Mouse (Mus musculus) lung, postnatal 14 days (tissue): ENCODE results near the gene Reep1.

Experiments used
- DNase-seq: peaks from one replicate; pipeline ENCODE4 v3.0.0; 2021

Reep1 gene

DNA sequence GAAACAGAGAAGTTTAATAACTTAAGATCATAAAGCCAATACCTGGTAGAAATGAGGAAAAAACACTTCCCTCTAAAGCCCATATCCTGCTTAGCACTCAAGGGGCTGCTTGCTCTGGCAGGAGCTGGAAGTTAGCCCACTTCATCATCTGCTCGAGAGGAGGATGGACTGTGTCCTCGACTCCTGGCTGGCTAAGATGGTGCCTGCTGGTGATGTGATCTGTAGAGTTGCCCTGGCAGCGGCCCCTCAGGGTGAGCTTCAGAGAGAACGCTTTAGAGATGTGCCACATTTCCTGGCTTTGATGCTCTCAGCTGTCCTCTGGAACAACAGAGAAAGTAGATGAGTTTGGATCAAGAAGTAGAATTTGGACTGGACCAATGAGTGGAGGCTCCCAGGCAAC lies 31.2 kb downstream of the Reep1 start:
- DNase-seq: no peak

DNA sequence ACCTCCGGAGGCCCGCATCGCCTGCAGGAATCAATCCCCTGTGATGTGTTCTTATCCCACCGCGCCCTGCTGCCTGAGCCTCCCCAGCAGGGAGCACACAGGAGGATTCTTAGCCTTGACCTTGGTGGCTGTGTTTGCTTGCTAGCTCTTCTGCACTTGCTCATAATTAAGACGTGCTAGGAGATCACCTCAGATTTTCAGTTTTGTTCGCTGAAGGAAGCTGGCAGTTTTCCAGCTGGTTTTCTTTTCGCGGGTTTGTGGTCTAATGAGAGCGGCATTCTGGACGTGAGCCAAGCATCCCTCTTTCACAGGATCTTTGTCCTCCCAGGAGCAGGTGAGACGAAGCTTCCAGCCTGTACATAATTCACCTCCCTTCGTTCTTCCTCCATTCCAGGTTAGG lies 33.6 kb downstream of the Reep1 start:
- no peak for DNase-seq

DNA sequence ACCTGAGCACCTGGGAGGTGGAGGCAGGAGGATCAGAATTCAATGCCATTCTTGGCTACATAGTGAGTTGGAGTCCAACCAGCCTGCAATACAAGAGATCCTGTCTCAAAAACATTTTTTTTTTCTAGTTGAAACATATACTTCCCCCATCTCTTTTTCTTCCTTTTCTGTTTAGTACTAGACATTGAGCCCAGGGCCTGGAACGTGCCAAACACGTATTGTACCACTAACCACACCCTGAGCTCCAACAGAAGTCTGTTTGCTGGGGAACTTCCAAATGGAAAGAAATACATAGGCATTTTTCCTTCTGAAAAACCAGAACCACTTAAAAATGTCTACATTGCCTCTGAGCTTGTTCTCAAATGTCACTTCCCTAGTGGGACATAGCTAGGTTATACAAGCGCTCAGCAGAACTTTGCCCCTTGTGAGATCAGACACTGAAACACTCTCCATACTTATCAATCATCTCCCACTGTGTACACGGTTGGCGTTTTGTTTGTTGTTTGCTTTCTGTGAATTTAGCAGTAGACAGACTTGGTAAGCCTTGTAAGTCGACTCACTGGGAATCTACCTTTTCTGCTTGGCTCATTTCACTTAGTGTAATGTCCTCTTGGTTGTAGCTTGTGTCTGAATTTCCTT lies 34.8 kb downstream of the Reep1 start:
- no peak for DNase-seq

DNA sequence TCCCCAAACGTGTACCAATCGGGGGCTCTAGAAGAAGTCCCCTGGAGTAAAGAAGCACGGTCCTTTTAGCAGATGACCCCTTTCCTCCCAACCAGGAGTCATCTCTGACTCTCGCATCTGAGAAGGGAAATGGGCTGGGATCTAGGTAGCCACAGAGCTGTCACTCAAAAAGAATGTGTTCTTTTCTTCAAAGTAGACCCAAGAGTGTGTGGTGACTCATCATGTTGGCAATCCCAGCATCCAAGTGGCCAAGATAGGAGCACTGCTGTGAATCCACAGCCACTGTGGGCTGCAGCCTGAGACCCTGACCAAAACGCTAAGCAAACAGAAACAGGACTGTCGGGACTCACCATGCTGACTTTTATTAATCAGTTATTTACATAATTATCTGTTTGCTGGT lies 37.6 kb downstream of the Reep1 start:
- DNase-seq: no peak

DNA sequence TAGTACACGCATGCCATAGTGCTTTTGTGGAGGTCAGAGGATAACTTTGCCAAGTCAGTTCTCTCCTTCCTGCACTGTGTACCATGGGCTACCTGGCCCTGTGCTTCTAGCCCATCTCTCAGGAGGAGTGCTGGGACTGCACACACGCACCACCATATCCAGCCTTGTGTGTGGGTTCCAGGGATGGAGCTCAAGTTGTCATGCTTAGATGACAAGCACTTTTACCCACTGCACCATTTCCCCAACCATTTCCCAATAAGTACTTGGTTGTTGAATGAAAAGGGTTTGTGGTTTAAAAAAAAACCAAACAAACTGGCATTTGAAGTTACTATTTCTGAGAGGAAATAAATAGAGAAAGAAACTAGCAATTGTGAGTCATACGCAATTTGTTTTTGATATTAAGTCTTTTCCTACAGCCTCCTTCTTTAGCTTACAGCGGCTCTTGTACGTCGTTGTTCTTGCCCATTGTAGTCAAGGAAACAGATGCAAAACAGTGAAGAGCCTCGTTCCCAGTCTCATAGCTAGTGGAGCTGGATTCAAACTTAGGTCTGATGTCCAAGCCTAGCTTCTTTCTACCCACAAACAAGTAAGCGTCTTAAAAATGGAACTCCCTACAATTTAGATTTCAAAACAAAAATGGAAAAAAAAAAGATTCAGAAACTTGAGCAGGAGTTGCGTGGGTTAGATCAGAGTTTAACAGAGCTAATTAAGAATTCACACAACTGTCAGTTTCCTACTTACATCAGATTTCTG lies 38.3 kb downstream of the Reep1 start:
- no peak for DNase-seq

DNA sequence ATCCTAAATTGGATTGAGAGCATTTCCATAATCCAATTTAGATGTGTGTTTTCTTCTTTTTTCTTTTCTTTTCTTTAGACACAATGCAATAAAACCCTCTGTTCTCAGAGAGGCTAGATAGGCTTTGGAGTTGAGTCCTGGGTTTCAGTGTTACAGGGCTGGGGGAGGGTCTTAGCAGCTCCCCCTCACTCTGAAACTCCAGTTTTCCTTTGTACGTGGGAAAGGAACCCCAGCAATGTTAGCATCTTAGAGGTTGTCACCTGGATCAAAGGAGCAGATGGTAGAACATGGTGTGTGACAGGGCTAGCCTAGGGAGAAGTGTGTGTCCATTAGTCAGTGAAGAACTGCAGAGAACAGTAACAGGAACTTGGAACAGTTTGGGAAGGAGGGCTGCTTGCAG lies 38.9 kb downstream of the Reep1 start:
- DNase-seq: no peak

DNA sequence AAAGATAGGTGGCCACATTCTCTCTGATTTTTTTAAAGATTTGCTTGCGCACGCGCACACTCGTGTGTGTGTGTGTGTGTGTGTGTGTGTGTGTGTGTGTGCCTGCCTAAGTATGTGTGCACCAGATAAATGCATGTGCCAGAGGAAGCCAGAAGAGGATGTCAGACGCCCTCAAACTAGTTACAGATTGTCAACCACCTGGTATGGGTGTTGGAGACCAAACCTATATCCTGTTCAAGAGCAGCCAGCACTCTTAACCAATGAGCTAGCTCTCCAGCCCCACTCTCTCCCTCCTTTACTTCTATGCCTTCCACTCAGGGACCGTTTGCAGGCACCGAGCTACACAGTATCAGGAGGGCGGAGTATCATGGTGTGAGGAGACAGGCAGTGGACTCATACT lies 39.5 kb downstream of the Reep1 start:
- no peak for DNase-seq

DNA sequence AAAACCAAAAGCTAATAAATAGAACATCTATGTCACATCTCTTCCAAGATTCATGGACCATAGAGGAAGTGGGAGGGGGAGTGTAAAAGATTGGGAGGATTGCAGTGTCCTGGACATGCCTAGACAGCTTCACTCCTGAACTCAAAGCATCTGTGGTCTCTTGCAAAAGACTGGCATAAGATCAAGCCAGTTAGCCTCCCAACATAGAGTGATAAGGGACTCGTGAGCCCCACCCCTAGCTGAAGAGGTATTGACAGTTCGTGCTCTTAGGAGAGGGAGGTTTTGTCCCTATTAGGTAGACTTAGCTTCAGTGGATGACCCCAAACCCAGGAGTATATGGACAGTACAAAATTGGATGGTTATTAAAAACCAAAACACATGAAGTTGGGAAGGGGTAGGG lies 44.2 kb downstream of the Reep1 start:
- no peak for DNase-seq

DNA sequence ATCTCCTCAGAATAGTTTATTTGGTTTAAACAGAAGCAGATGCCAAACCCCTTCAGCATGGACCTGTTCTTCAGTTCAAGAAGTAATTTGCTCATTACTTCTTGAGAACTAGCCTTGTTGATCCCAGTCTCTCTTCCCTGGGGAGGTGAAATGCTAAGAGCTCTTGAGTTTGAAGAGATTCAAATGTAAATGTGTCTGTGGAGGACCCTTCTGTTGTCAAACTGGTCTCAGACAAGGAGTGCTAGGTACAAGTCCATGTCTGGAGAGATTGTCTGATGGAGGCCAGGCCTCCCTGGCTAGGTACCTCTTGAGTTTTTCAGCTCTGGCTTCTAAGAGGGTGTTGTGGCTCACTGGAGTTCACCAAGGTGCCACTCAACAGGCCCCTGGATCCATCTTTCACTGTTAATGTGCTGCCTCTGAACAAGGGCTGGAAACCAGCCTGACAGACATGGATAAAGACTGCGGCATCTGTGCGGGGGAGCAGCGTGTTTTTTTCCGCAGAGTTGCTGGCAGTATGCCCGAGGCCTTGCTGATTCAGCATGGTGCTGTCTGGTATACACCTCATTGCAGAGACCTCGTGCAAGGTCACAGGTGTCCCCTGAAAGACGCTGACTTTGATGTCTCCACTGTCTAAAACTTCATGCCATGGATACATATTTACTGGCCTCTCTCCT lies 45.6 kb downstream of the Reep1 start:
- DNase-seq: no peak

DNA sequence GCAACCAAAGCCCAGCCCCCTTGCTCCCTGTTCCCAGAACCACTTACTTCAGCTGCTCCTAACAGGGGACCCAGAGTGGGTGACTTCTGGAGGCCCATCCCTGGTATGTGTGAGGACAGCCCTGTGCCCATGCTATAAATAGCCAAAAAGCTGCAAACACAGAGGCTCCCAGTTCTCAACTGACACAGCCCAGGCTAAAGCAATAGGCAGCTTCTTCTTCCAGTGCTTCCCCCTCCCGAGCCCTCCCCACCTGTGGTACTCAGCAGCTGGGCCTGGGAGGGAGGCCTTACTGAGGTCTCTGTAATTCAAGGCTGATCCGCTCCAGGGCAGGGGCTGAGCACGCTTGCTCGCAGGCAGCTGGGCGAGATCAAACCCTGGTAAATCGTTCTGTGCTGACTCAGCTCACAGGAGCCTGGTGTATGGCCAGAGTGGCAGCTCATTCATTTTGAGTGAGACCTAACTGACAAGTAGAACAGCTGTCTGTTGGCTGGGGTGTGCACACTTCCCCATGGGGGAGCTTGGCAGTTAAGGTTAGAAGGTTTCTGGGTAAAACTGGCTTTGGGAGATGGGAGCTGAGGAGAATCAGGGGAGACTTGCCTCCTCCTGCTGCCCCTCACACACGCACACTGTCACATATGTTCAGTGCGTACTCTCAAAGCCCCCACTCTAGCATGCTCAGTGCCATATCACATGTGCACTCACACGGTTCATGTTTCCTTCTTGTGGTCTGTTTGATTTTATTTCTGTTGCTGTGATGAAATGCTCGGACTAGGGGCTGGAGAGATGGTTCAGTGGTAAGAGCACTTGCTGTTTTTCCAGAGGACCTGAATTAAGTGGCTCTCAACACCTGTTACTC lies 49.9 kb downstream of the Reep1 start:
- DNase-seq: peak; percentile 43

DNA sequence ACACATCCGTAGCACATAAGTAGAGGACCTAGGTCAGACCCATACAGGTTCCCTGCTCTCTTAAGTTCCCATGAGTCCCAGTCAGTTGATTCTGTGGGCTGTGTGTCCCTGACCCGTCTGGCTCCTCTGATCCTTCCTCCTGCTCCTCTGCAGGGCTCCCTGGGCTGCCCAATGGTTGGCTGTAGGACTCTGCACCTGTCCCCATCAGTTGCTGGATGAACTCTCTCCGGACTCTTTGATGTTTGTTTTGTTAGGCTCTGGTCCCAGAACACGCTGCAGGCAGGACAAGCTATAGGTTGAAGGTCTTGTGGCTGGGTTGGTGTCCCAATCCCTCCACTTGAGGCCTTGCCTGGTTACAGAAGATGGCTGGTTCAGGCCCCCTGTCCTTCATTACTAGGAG lies 51.4 kb downstream of the Reep1 start:
- no peak for DNase-seq

DNA sequence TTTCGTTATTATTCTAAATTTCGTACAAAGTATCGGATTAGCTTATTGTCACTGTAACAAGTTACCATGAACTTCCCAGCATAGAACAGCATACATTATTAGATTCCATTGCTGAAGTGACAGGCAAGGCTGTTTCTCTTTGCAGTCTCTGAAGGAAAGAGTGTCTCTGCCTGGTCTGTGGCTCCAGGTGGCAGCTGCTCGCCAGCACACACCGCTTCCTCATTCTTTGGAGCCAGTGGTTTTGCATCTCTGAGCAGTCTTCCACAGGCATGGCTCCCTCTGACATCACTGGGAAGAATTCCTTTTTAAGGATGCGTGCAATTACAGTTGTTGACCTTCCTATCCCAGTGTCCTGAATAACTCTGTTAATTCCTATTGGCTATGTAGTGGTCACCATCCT lies 52.7 kb downstream of the Reep1 start:
- no peak for DNase-seq

DNA sequence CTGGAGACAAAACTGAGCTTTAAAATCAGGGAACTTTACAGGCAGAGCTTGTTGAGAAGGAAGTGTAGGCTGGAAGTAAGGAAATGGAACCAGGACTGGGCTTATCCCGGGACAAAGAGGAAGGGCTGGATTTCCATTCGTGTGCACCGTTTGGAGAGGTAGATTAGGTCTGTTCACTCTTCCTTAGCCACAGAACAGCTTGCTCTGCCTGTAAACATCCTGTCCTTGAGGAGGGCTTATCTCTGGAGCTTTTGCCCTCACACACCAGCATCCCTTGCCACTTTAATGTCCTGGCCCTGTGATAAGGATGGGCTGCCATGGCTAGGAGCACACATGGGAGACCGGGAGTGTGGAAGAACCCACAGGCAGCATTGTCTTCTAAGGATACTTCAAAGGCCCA lies 60.4 kb downstream of the Reep1 start:
- DNase-seq: no peak

DNA sequence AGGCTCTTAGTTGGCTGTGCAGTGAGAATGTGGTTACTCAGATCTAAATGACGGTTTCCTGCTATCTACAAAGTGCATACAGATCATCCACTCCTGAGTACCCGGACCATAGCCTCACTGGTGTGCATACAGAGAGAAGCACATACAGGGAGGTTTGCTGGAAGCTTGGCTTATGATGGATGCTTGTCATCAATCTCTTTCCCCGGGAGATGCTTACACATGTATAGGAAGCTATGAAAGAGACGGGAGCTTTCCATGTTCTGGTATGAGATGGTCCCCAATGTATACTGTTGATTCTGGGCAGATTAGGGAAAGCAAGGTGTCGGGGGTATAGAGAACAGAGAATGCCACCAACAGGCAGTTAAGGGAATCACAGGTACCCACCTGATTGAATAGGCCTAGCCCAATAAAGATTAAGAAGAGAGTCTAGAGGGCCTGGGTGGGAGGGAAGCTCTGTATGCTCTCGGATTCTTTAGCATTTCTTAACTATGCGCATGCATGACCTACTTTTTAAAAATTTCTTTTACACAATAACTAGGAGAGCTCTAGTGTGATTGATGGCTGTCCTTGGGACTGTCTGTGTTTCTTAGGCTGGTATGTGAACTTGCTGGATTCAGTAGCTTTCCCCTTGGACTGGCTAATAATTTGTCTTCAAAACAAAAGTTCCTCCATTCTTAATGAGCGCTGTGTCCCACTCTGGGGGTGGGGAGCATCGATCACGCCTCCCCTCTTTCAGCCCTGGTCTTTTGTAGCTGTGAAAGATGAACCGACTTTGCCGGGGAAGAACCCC lies 62.7 kb downstream of the Reep1 start:
- no peak for DNase-seq

DNA sequence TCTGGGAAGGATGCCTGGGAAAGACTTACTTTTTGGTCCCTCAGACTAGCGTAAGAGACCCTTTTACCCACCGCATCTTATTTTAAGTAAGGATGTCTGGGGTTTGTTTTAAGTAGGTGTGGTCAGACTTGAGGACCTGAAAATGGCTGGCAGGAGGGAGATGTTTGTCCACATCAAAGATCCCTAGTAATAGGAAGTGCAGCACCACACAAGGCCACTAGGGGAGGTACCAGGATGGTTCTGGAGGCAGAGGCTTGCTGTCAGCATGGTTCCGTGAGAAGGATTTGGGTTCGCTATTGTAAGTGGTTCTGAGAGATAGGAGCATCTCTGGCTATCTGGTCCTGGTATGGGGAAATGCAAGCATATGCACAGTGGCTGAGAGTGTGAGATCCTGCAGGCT lies 63.5 kb downstream of the Reep1 start:
- no peak for DNase-seq

DNA sequence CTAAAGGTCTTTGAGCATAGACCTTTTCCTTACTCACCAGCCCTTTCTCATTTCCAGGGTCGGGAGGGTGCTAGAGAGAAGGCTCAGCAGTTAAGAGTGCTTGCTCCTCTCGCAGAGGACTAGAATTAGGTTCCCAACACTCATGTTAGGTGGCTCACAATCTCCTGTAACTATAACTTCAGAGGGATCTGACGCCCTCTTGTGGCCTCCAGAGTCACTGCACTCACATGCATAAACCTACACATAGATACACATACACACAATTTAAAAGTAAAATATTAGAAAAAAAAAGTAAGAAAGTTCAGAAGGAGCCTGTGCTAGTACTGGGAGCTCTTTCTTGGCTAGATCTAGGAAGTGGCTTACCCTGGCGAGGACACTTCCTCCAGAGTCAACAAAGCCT lies 63.9 kb downstream of the Reep1 start:
- no peak for DNase-seq

DNA sequence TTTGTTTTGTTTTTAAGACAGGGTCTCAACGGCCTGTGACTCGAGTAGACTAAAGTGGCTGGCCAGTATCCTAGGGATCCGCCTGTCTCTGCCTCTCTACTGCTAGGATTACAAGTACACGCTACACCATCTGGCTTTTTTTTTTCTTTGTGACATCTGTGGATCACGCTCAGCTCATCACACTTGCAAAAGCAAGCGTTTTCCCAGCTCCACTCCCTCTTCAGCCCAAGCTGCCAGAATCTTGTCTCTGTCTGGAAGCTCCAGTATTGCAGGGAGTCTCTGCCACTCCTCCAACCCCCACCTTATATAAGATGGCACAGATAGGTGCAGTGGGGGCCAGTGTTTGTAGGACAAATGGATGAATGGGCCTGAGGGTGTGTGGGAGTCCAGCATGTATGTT lies 64.8 kb downstream of the Reep1 start:
- DNase-seq: no peak

DNA sequence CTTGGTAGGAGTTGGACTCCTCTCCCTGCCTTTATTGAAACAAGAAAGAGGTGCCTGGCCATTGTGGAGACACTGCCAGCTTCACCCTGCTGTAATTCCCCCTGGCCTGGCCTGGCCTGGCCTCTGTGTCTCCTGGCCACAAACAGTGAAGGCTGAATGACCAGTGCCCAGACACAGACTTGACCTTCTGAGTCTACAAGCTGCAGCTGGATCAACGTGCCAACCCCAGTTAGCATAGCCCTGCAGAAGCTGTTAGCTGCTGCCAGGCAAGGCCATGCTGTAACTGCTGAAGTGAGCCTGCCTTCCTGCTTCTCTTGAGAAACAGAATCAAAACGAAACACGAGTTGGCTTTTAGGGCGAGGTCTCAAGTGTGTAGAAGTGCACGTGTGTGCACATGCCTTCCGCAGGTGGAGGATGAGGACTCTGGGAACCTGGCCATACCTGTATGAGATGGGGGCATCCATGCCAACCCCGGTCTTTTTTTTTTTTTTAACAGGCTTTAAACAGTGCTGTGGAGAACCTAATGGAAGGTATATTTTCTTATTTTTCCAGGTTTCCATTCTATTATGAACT lies 65.4 kb downstream of the Reep1 start:
- DNase-seq: peak; percentile 5

DNA sequence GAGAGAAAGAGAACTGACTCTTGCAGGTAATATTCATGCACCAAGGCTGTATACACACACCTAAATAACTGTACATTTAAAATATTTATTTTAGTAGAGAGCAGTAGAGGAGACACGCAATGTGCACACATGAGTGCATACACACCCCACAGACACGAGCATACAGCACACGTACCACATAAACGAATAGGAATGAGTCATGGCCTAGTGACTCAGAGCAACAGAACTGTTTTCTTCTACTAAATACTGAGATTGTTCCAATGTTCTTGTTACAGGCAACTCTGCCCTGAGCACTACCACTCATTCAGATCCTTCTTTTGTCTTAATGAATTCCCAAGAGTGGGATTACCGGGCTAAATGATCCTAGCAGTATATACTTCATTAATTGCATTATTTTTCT lies 70.7 kb downstream of the Reep1 start:
- no peak for DNase-seq

DNA sequence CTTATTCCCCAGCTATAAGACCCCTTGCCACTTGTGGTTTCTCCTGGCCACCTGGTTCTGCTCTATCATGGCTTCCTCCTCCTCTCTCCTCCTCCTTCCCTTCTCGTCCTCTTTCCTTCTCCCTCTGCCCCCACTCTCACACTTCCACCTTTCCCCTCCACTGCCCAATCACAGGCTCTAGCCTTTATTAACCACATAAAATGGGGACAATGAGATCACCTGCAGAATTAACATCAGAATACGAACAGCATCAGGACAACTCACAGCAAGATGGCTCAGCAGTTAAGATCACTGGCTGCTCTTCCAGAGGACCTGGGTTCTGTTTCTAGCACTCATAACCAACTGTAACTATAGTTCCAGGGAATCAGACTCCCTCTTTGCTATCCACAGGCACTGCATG lies 72.5 kb downstream of the Reep1 start:
- DNase-seq: no peak

DNA sequence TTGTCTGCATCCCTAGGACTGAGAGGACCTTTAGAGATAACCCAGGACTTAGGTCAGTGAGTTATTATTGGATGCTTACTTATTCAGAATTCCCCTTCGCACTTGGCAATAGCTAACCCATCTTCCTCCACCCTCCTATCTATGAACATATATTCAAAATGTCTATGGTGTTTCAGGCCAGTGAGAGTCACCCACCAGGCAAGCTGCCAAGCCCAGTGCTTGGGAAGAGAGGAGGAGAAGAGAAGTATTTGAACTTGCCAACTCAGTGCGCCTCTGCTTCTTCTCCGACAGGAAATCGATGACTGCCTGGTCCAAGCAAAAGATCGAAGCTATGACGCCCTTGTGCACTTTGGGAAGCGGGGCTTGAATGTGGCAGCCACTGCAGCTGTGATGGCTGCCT lies 73.1 kb downstream of the Reep1 start:
- DNase-seq: no peak

DNA sequence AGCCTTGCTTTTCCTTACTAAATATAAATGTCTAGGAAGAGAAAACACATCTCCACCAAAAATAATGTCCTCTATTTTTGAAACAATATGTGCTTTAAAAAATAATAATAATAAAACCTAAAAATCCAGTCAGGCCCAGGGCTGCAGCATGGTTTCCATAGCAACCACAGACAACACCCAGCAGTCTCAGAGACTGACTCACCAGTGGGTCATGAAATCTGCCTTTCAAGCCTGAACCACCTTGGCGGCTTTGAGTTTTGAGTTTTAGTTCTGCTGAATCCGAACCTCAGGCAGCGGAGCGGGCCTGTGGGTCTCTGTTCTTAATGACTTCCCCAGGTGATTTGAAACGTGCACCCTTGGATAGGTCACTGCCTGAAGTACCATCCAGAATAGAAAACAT lies 75.8 kb downstream of the Reep1 start:
- no peak for DNase-seq
